Mouse (Mus musculus): ENCODE measurements around the gene Pdpn.

The Pdpn gene

GRCm38 (mm10) chr4:143239615-143240201 lies 59.7 kb downstream of the Pdpn start:
- in situ Hi-C loops (cut with MboI, MseI) = loop anchor here (5.0 kb wide), 1 partner anchor 217 kb away; no protein-coding TSS in a partner anchor

GRCm38 (mm10) chr4:143239117-143239516 lies 60.2 kb downstream of the Pdpn start:
- in situ Hi-C loops (cut with MboI, MseI) = no loop called here

- in situ Hi-C loops (cut with MboI, MseI) = no loop called here
Measured at GRCm38 (mm10) chr4:143238241-143239031, 60.9 kb downstream of the Pdpn start.

GRCm38 (mm10) chr4:143231790-143232422 lies 67.5 kb downstream of the Pdpn start:
- in situ Hi-C loops (cut with MboI, MseI) = no loop called here

GRCm38 (mm10) chr4:143231110-143231509 lies 68.3 kb downstream of the Pdpn start:
- in situ Hi-C loops (cut with MboI, MseI) = no loop called here

GRCm38 (mm10) chr4:143227976-143228375 lies 71.4 kb downstream of the Pdpn start:
- in situ Hi-C loops (cut with MboI, MseI) = no loop called here

GRCm38 (mm10) chr4:143225886-143226285 lies 73.5 kb downstream of the Pdpn start:
- in situ Hi-C loops (cut with MboI, MseI) = no loop called here

- in situ Hi-C loops (cut with MboI, MseI) = no loop called here
Measured at GRCm38 (mm10) chr4:143219316-143219751, 80.0 kb downstream of the Pdpn start.

- in situ Hi-C loops (cut with MboI, MseI) = no loop called here
Measured at GRCm38 (mm10) chr4:143218858-143219257, 80.5 kb downstream of the Pdpn start.

All from T-helper 1 cell (primary cell).